Mouse (Mus musculus): ENCODE measurements around the gene Six3. TPM values are rescaled to one million over a fixed set of nuclear protein-coding genes. Genes with fewer than 3 reads are reported as not detected.

Gene Six3
- polyA plus RNA-seq, 1 experiment from 2014 or later = not detected

DNA sequence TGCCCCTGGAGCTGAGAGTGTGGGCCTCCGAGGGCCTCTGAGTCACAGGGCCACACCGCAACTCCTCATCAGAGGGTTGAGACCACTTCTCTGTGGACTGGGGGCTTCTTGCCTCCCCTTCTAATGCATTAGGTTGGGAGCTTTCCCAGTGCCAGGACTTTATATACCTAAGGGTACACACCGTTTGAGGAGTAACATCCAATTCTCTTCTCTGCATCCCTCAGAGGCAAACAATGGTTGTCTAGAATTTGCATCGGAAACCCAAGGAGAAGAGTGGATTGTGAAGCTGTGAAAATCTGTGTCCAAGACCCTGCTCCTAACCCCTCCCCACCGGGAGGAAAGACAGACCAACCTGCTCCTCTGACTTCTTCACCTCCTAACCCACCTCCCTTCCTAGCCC, 14.3 kb downstream of the Six3 start:
- DNase-seq (ENCODE audit: low spot score) = no peak
- no peak overlapping the region for H3K4me3 ChIP-seq (ENCODE audit: low read depth, low read length)
- no peaks in the 10 kb centered on the region for H3K36me3 ChIP-seq (ENCODE audit: control insufficient read depth, insufficient read depth, low read length)
- peaks cover 16% of the 10 kb centered on the region; the same call in 1 of the 2 replicates for H3K27me3 ChIP-seq (ENCODE audit: control insufficient read depth, insufficient read depth, low read length)
- no peaks in the 10 kb centered on the region for H3K4me1 ChIP-seq (replicated peaks; ENCODE audit: control insufficient read depth, insufficient read depth)
- 39% methylated on average over 5 of the region's 5 CpGs for WGBS
- no peak overlapping the region for H3K27ac ChIP-seq (replicated peaks)
- no peak overlapping the region for H3K9ac ChIP-seq (ENCODE audit: low read length)
- no peaks in the 10 kb centered on the region for H3K9me3 ChIP-seq (ENCODE audit: control insufficient read depth, low read length)
- ATAC-seq (ENCODE audit: low FRiP score, low TSS enrichment) = no peak
- H3K4me2 ChIP-seq (replicated peaks; ENCODE audit: low read depth) = no peak overlapping the region
- TF ChIP-seq CTCF (IDR thresholded peaks at IDR 0.05; ENCODE audit: low read depth) (no peak), EP300 (optimal IDR thresholded peaks at IDR 0.05) (no peak)

DNA sequence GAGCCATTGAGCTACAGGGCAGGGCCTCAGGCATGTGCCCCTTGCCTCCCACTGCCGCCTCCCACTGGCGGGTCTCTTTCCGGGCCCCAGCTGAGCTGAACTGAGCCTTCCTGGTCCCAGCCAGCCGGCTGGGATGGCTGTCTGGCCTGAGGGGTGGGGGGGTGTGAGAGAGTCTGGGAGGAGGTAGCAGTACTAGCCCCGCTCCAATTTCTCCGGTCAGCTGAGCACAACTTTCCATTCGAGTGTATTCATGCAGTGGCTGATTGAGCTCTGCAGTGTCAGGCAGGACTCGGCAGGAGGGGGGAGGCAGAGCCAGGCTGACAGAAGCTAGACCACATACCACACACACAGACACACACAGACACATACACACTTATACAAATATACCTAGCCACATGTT, 15.4 kb downstream of the Six3 start:
- Histone ChIP-seq H3K36me3 (ENCODE audit: control insufficient read depth, insufficient read depth, low read length) (no peaks in the 10 kb centered on the region), H3K9ac (ENCODE audit: low read length) (no peak overlapping the region), H3K9me3 (ENCODE audit: control insufficient read depth, low read length) (no peaks in the 10 kb centered on the region), H3K4me1 (replicated peaks; ENCODE audit: control insufficient read depth, insufficient read depth) (no peaks in the 10 kb centered on the region), H3K27me3 (ENCODE audit: control insufficient read depth, insufficient read depth, low read length) (peaks cover 12% of the 10 kb centered on the region; the same call in 1 of the 2 replicates), H3K4me3 (ENCODE audit: low read depth, low read length) (no peak overlapping the region), H3K4me2 (replicated peaks; ENCODE audit: low read depth) (no peak overlapping the region), H3K27ac (replicated peaks) (no peak overlapping the region)
- DNase-seq (ENCODE audit: low spot score) (no peak), ATAC-seq (ENCODE audit: low FRiP score, low TSS enrichment) (no peak)
- WGBS = 22% methylated on average over 8 of the region's 8 CpGs
- no peak for TF ChIP-seq EP300 (optimal IDR thresholded peaks at IDR 0.05)
- no peak for TF ChIP-seq CTCF (IDR thresholded peaks at IDR 0.05; ENCODE audit: low read depth)

DNA sequence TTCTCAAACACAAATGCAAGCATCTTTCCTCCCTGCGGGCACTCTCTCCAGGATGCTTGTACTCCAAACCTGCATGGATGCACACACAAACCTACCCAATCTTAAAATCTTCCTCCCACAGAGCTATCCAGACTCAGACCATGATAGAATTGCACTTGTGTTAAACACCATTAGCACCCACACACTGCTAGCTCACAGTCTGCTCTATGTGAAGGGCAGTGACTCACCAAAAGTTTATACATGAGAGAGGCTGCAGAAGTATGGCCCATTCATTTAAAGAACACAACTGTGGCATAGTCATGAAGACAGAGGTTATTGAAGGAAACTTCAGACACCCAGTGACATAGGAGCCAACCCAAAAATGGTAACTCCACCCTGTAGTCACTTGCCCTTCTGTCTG, 16.0 kb downstream of the Six3 start:
- no peak for TF ChIP-seq CTCF (IDR thresholded peaks at IDR 0.05; ENCODE audit: low read depth)
- no peaks in the 10 kb centered on the region for H3K9me3 ChIP-seq (ENCODE audit: control insufficient read depth, low read length)
- ATAC-seq (ENCODE audit: low FRiP score, low TSS enrichment) (no peak), DNase-seq (ENCODE audit: low spot score) (no peak)
- H3K4me3 ChIP-seq (ENCODE audit: low read depth, low read length) = no peak overlapping the region
- H3K4me1 ChIP-seq (replicated peaks; ENCODE audit: control insufficient read depth, insufficient read depth) = no peaks in the 10 kb centered on the region
- no peak overlapping the region for H3K4me2 ChIP-seq (replicated peaks; ENCODE audit: low read depth)
- peaks cover 12% of the 10 kb centered on the region; the same call in 1 of the 2 replicates for H3K27me3 ChIP-seq (ENCODE audit: control insufficient read depth, insufficient read depth, low read length)
- 64% methylated on average over 1 of the region's 1 CpGs for WGBS
- H3K27ac ChIP-seq (replicated peaks) = no peak overlapping the region
- H3K36me3 ChIP-seq (ENCODE audit: control insufficient read depth, insufficient read depth, low read length) = no peaks in the 10 kb centered on the region
- no peak overlapping the region for H3K9ac ChIP-seq (ENCODE audit: low read length)

DNA sequence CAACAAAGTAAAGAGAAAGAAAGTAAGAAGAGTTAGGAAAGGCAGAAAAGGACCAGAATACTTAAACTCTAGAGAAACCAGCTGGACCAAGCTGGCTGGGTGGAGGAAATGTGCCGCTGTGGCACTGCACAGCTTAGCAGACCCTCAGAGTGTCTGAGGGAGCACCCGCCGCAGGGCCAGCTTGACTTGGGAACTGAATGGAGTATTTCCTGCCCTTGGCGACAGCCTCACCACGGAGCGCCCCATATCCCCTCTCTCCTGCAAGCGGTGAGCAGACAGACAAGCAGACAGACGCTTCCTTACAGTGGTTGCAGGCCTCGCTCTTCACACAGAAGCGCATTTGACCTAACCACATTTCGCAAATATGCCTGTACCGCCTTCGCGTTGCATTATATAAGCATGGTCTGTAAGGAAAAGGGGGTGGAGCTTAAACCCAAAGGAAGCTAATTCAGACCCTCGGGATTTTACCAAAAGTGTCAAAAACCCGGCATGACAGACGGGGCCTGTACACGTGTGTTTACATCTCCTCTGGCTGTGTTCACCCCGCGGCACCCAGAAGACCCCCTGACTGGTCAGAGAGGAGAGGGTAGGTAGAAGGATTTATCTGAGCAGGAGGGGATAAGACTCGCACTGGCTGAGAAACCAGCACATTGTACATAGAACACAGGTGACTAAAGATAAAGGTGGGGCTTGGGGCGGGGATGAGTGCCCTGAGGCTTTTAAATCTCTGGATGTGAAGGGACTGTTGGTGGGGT, 17.1 kb downstream of the Six3 start:
- 43% methylated on average over 22 of the region's 22 CpGs for WGBS
- Histone ChIP-seq H3K4me1 (replicated peaks; ENCODE audit: control insufficient read depth, insufficient read depth) (no peaks in the 10 kb centered on the region), H3K27ac (replicated peaks) (no peak overlapping the region), H3K4me3 (ENCODE audit: low read depth, low read length) (no peak overlapping the region), H3K4me2 (replicated peaks; ENCODE audit: low read depth) (no peak overlapping the region), H3K9me3 (ENCODE audit: control insufficient read depth, low read length) (no peaks in the 10 kb centered on the region), H3K36me3 (ENCODE audit: control insufficient read depth, insufficient read depth, low read length) (no peaks in the 10 kb centered on the region), H3K27me3 (ENCODE audit: control insufficient read depth, insufficient read depth, low read length) (peaks cover 12% of the 10 kb centered on the region; the same call in 1 of the 2 replicates), H3K9ac (ENCODE audit: low read length) (no peak overlapping the region)
- TF ChIP-seq CTCF (IDR thresholded peaks at IDR 0.05; ENCODE audit: low read depth) (no peak), EP300 (optimal IDR thresholded peaks at IDR 0.05) (no peak)
- ATAC-seq (ENCODE audit: low FRiP score, low TSS enrichment) (no peak), DNase-seq (ENCODE audit: low spot score) (no peak)

DNA sequence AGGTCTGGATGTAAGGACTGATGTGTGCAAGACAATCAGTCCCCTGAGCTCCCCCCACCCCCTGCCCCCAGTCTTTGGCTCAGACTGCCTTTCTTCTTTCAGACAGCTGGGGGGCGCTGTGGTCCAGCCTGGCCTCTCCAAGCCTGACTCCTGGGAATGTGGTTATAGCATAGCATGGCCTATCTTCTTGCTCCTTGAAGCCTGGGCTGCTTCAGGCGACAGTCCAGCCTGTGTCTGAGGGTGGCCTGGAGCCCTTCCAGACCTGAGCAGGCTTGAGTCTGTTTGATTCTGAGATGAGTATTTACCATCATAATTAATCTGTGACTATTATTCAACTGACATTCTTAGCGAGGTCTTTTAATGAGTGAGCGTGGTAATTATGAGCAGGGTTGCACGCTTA, 17.7 kb downstream of the Six3 start:
- DNase-seq (ENCODE audit: low spot score) (no peak), ATAC-seq (ENCODE audit: low FRiP score, low TSS enrichment) (no peak)
- no peak overlapping the region for H3K4me2 ChIP-seq (replicated peaks; ENCODE audit: low read depth)
- H3K4me1 ChIP-seq (replicated peaks; ENCODE audit: control insufficient read depth, insufficient read depth) = no peaks in the 10 kb centered on the region
- H3K36me3 ChIP-seq (ENCODE audit: control insufficient read depth, insufficient read depth, low read length) = no peaks in the 10 kb centered on the region
- peaks cover 12% of the 10 kb centered on the region; the same call in 1 of the 2 replicates for H3K27me3 ChIP-seq (ENCODE audit: control insufficient read depth, insufficient read depth, low read length)
- H3K9ac ChIP-seq (ENCODE audit: low read length) = no peak overlapping the region
- no peaks in the 10 kb centered on the region for H3K9me3 ChIP-seq (ENCODE audit: control insufficient read depth, low read length)
- no peak overlapping the region for H3K27ac ChIP-seq (replicated peaks)
- WGBS = 55% methylated on average over 5 of the region's 5 CpGs
- TF ChIP-seq EP300 (optimal IDR thresholded peaks at IDR 0.05) = no peak
- TF ChIP-seq CTCF (IDR thresholded peaks at IDR 0.05; ENCODE audit: low read depth) = peak; percentile 57
- no peak overlapping the region for H3K4me3 ChIP-seq (ENCODE audit: low read depth, low read length)

DNA sequence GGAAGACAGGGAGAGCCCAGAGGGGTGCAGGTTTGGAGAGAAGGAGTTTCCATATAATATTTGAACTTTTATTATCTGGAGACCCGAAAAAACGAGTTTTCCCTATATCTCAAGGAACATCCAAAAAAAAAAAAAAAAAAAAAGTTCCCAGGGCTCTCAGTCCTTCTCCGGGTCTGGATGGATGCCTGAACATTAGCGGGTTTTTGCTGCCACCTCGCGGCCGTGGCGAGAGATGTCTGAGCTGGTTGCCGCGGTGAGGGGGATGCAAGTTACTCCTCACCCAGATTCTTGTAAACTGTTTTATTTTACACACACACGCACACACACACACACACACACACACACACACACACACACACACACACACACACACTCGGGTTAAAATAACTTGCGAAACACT, 20.2 kb downstream of the Six3 start:
- peak; percentile 86 for DNase-seq (ENCODE audit: low spot score)
- H3K36me3 ChIP-seq (ENCODE audit: control insufficient read depth, insufficient read depth, low read length) = no peaks in the 10 kb centered on the region
- no peaks in the 10 kb centered on the region for H3K9me3 ChIP-seq (ENCODE audit: control insufficient read depth, low read length)
- no peak overlapping the region for H3K9ac ChIP-seq (ENCODE audit: low read length)
- peaks cover 2% of the 10 kb centered on the region; the same call in 1 of the 2 replicates for H3K27me3 ChIP-seq (ENCODE audit: control insufficient read depth, insufficient read depth, low read length)
- H3K4me1 ChIP-seq (replicated peaks; ENCODE audit: control insufficient read depth, insufficient read depth) = no peaks in the 10 kb centered on the region
- no peak overlapping the region for H3K4me3 ChIP-seq (ENCODE audit: low read depth, low read length)
- H3K27ac ChIP-seq (replicated peaks) = no peak overlapping the region
- H3K4me2 ChIP-seq (replicated peaks; ENCODE audit: low read depth) = no peak overlapping the region
- TF ChIP-seq CTCF (IDR thresholded peaks at IDR 0.05; ENCODE audit: low read depth) = peak; percentile 82
- TF ChIP-seq EP300 (optimal IDR thresholded peaks at IDR 0.05) = no peak
- WGBS = 2% methylated on average over 13 of the region's 13 CpGs
- no peak for ATAC-seq (ENCODE audit: low FRiP score, low TSS enrichment)

Measured in stomach, postnatal 0 days (tissue).